Mouse (Mus musculus): ENCODE measurements around the gene Depdc5. TPM values are rescaled to one million over a fixed set of nuclear protein-coding genes. Genes with fewer than 3 reads are reported as not detected.
"Not testable (repeated sequence)": the region's sequence is repeated elsewhere in the genome, so short reads cannot be mapped to it uniquely, and the experiment has no call there.

Gene Depdc5
- total RNA-seq, 2 experiments from 2014 or later = 22.1 to 30.9 TPM

GRCm38 (mm10) chr5:33028656-33029055 lies 165.2 kb downstream of the Depdc5 start:
- no peak for DNase-seq (ENCODE audit: low spot score in 2 of 2)

GRCm38 (mm10) chr5:33030425-33031175 lies 167.1 kb downstream of the Depdc5 start:
- no peak for DNase-seq (ENCODE audit: low spot score in 2 of 2)

- DNase-seq (ENCODE audit: low spot score in 2 of 2) = no peak
Measured at GRCm38 (mm10) chr5:33032036-33032773, 168.7 kb downstream of the Depdc5 start.

GRCm38 (mm10) chr5:33033121-33033520 lies 169.6 kb downstream of the Depdc5 start:
- peak; percentile 73 to 83 for DNase-seq (ENCODE audit: low spot score in 2 of 2)

GRCm38 (mm10) chr5:33033633-33034032 lies 170.1 kb downstream of the Depdc5 start:
- DNase-seq (ENCODE audit: low spot score in 2 of 2) = not testable (repeated sequence)

GRCm38 (mm10) chr5:33034100-33034499 lies 170.6 kb downstream of the Depdc5 start:
- no peak for DNase-seq (ENCODE audit: low spot score in 2 of 2)

- no peak for DNase-seq (ENCODE audit: low spot score in 2 of 2)
Measured at GRCm38 (mm10) chr5:33034916-33035315, 171.4 kb downstream of the Depdc5 start.

- no peak for DNase-seq (ENCODE audit: low spot score in 2 of 2)
Measured at GRCm38 (mm10) chr5:33038656-33039509, 175.4 kb downstream of the Depdc5 start.

- peak; percentile 61 to 74 for DNase-seq (ENCODE audit: low spot score in 2 of 2)
Measured at GRCm38 (mm10) chr5:33039510-33039911, 176.0 kb downstream of the Depdc5 start.

GRCm38 (mm10) chr5:33040735-33041134 lies 177.2 kb downstream of the Depdc5 start:
- not testable (repeated sequence) for DNase-seq (ENCODE audit: low spot score in 2 of 2)

- DNase-seq (ENCODE audit: low spot score in 2 of 2) = no peak
Measured at GRCm38 (mm10) chr5:33043397-33043796, 179.9 kb downstream of the Depdc5 start.

Other genes with a start within 250 kb of the Depdc5 start
- 10 to 100 TPM; 62.7 to 63.9 TPM for gene Pisd, start 78.1 kb upstream of the Depdc5 start, total RNA-seq (2021)
- gene Gm20671, start 36.6 kb upstream of the Depdc5 start, total RNA-seq (2021) = not detected
- 10 to 100 TPM; 27.5 to 34.5 TPM for gene Prr14l, start 9.4 kb upstream of the Depdc5 start, total RNA-seq (2021)
- 100 to 1,000 TPM; 183 to 185 TPM for gene Ywhah, start 155.1 kb downstream of the Depdc5 start, total RNA-seq (2021)
- not detected for gene Slc5a1, start 240.5 kb downstream of the Depdc5 start, total RNA-seq (2021)